Mouse (Mus musculus): Measurements from ENCODE around the gene 5430403G16Rik. TPM values are rescaled to one million over a fixed set of nuclear protein-coding genes. Genes with fewer than 3 reads are reported as not detected.
"Not testable (repeated sequence)": the region's sequence is repeated elsewhere in the genome, so short reads cannot be mapped to it uniquely, and the experiment has no call there.

Gene 5430403G16Rik
- 0.95 to 4.4 TPM in 2 of 3 replicates, not detected in the other for total RNA-seq (2017)

DNA sequence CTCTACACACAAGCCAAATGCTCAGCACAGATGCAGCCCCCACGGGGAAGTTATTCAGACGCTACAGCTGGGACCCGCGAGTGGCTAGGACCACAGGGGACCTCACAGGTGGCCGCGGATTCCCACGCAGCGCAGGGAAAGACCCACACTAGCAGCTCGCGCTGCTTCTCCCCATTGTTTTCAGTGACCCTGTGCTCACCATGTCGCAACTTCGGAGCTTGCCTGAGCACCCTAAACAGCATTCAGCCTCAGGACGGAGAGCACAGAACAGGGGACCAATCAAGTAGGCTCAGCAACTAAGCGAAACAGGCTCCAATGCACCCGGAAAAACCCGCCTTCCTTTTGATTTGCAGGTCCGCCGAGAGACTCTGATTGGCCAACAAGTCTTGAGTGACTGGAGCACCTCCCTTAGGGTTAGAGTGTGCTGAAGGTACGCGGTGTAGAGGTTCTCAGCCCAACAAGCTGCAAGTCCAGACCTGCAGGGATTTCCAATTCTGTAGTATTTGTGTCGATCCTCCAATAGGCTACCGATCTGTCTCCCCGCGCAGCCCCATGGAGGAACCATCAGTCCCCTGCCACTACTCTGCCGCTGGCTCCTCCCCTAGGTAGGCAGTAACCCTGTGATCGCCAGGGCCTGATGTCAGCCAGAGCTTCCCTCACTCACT, at the start of gene 5430403G16Rik:
5430403G16Rik (minus strand) TSS at position 505 of the 665 bp plus-strand sequence.
- peak; percentile 100 for ATAC-seq (replicated peaks; ENCODE audit: insufficient number of reproducible peaks, low FRiP score, low TSS enrichment, poor library complexity, severe bottlenecking)

DNA sequence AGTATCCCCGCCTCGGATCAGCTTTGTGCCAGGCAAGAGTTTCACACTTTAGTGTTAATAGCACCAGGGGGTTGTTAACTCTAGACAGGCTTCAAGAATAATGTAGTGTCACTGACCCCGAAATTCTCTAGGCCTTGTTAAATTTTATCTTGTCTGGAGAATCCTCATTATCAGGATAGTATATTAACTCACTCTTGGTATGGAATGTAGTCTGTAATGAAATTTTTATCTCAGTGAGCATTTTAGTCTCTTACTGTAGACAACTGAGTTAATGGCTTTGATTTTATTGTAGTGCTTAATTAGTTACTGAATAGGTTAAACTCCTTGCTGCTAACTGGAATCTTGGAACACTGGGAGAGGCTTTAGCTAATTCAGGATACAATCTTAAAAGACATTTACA, 26.5 kb upstream of the 5430403G16Rik start:
- not testable (repeated sequence) for ATAC-seq (replicated peaks; ENCODE audit: insufficient number of reproducible peaks, low FRiP score, low TSS enrichment, poor library complexity, severe bottlenecking)

DNA sequence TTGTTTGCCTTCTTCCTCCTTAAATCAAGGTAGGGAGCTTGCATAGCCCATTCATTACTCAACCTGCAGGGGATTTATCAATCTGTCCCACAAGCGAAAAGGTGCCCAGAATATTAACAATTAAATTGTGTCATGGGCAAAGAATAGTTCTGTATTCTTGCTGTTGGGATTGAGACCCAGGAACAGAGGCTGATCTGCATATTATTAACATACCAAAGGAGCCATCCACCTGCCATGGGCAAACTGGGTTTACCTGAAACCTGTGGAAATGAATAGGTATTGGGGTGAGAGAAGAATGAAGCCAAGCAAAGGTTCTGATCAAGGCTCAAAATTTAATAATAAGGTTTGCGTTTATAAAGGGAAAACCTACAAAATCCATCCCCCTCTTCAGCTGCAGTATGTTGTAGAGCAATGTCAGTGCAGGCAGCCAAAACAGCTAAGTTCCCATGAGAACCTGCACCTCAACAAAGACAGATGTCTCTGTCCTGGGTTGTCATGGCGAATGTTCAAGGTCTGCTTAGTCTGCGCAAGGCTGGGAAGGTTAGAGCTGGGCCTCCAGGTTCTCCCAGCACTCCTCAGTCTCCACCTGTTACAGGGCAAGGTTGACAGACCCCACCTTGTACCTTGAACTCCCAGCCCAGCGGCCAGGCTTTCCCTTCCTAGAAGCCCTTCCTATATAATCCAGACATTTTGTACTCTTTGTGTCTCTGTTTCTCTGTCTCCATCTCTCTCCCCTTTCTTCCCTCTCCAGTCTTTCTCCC, 544 bp upstream of the 5430403G16Rik start:
- ATAC-seq (replicated peaks; ENCODE audit: insufficient number of reproducible peaks, low FRiP score, low TSS enrichment, poor library complexity, severe bottlenecking), result not testable (repeated sequence)

DNA sequence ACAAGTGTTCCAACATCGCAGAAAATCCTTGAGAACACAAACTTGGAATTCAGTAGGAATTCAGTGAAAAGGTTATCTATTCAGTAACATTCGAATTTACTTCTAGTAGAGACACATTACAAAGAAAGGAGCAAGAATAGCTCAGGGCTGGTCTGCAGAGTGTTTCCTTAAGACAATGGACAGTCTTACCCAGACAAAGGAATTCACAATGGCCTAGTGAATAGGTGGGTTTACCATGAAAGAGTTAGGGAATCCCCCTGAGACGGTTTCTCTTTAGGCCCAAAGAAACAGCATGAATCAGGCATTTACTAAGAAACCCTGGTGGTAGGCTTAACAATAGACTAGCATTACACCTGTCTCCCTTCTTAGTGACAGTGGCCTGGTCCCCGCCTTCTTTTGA, 7.9 kb downstream of the 5430403G16Rik start:
- no peak for ATAC-seq (replicated peaks; ENCODE audit: insufficient number of reproducible peaks, low FRiP score, low TSS enrichment, poor library complexity, severe bottlenecking)

Other genes with a start within 250 kb of the 5430403G16Rik start
- gene Crlf2, start 132.0 kb downstream of the 5430403G16Rik start, total RNA-seq (2017), result 41.4 to 51.2 TPM (median 49.4 TPM) in 3 replicates
- gene 4930522L14Rik, start 60.8 kb upstream of the 5430403G16Rik start, total RNA-seq (2017), result 11.5 to 15.1 TPM (median 13.1 TPM) in 3 replicates
- gene Gm15446, start 232.4 kb upstream of the 5430403G16Rik start, total RNA-seq (2017), result 14.0 to 34.6 TPM (median 17.2 TPM) in 3 replicates